Mouse (Mus musculus) bone marrow, adult 2 months (tissue): Measurements from ENCODE around the gene Nfia. TPM values are rescaled to one million over a fixed set of nuclear protein-coding genes. Genes with fewer than 3 reads are reported as not detected.

Experiments used
- H3K27ac ChIP-seq: fragments of 200-500 bp; 2 replicates; pipeline ENCODE4 v1.5.1; 2012; ENCODE audit warnings: low read depth, mild to moderate bottlenecking, control low read depth, inconsistent platforms, low read length; ENCODE audit not compliant: control insufficient read depth, poor library complexity, insufficient read depth
- H3K4me1 ChIP-seq: fragments of 200-500 bp; 2 replicates; pipeline ENCODE4 v1.6.1; 2011; ENCODE audit warnings: low read length; ENCODE audit not compliant: control insufficient read depth, insufficient read depth
- H3K4me3 ChIP-seq: fragments of 200-500 bp; replicated peaks from 2 replicates; pipeline ENCODE3; 2011; ENCODE audit warnings: mild to moderate bottlenecking, low read depth, low read length, control low read depth; ENCODE audit not compliant: control insufficient read depth
- CTCF ChIP-seq: fragments of 200-500 bp; IDR thresholded peaks from 2 replicates; pipeline ENCODE4 v1.5.1; 2011; ENCODE audit warnings: low read length, control low read depth; ENCODE audit not compliant: control insufficient read depth, insufficient read depth
- POLR2A ChIP-seq: fragments of 200-500 bp; IDR thresholded peaks from 2 replicates; pipeline ENCODE4 v1.6.1; 2011; ENCODE audit warnings: low read depth, mild to moderate bottlenecking, control low read depth, low read length, borderline replicate concordance; ENCODE audit not compliant: control insufficient read depth
- WGBS: fragments of 180-500 bp; shearing (Covaris S2); methylation state at CpG from one replicate; pipeline ENCODE4 v1.1.7; 2018; 5-methylcytosine and 5-hydroxymethylcytosine counted together
- polyA plus RNA-seq: library from polyadenylated mRNA; stranded (reverse); fragments of >200 nt; gene quantifications from 2 replicates; pipeline ENCODE4 v1.2.4, GENCODE M21; 2011; ENCODE audit warnings: low replicate concordance; ENCODE audit not compliant: missing spikeins, insufficient read depth, insufficient read length

Gene Nfia
- polyA plus RNA-seq, 1 experiment, result 5.8 TPM

GRCm38 (mm10) chr4:97911755-97912154 lies 139.2 kb downstream of the Nfia start:
- no peak overlapping the region for H3K4me3 ChIP-seq
- peaks cover 6% of the 10 kb centered on the region for H3K4me1 ChIP-seq
- TF ChIP-seq POLR2A (no peak), CTCF (no peak)
- WGBS, result 88% methylated on average over 7 of the region's 7 CpGs
- H3K27ac ChIP-seq, result no peak overlapping the region

GRCm38 (mm10) chr4:97912155-97912554 lies 139.6 kb downstream of the Nfia start:
- 83% methylated on average over 6 of the region's 6 CpGs for WGBS
- H3K27ac ChIP-seq, result no peak overlapping the region
- TF ChIP-seq CTCF (no peak), POLR2A (no peak)
- no peak overlapping the region for H3K4me3 ChIP-seq
- peaks cover 6% of the 10 kb centered on the region for H3K4me1 ChIP-seq

- no peak for TF ChIP-seq CTCF
- no peak for TF ChIP-seq POLR2A
- 98% methylated on average over 11 of the region's 11 CpGs for WGBS
- H3K4me1 ChIP-seq, result peaks cover 6% of the 10 kb centered on the region
- no peak overlapping the region for H3K4me3 ChIP-seq
- H3K27ac ChIP-seq, result no peak overlapping the region
These were observed 140.0 kb downstream of the Nfia start for GRCm38 (mm10) chr4:97912560-97912959.

GRCm38 (mm10) chr4:97914348-97914747 lies 141.8 kb downstream of the Nfia start:
- Histone ChIP-seq H3K27ac (no peak overlapping the region), H3K4me1 (peaks cover 4% of the 10 kb centered on the region), H3K4me3 (no peak overlapping the region)
- TF ChIP-seq POLR2A (no peak), CTCF (no peak)
- 90% methylated on average over 2 of the region's 2 CpGs for WGBS

GRCm38 (mm10) chr4:97914761-97915160 lies 142.2 kb downstream of the Nfia start:
- H3K4me3 ChIP-seq, result no peak overlapping the region
- H3K4me1 ChIP-seq, result peaks cover 4% of the 10 kb centered on the region
- H3K27ac ChIP-seq, result no peak overlapping the region
- no peak for TF ChIP-seq POLR2A
- no peak for TF ChIP-seq CTCF
- WGBS, result 92% methylated on average over 5 of the region's 5 CpGs

GRCm38 (mm10) chr4:97917568-97917967 lies 145.0 kb downstream of the Nfia start:
- WGBS, result 90% methylated on average over 6 of the region's 6 CpGs
- H3K4me1 ChIP-seq, result no peaks in the 10 kb centered on the region; the same call in 1 of the 2 replicates
- no peak overlapping the region for H3K4me3 ChIP-seq
- TF ChIP-seq POLR2A, result no peak
- no peak for TF ChIP-seq CTCF
- H3K27ac ChIP-seq, result no peak overlapping the region

GRCm38 (mm10) chr4:97918675-97919074 lies 146.1 kb downstream of the Nfia start:
- 56% methylated on average over 3 of the region's 3 CpGs for WGBS
- TF ChIP-seq CTCF (no peak), POLR2A (no peak)

GRCm38 (mm10) chr4:97919773-97920172 lies 147.2 kb downstream of the Nfia start:
- 70% methylated on average over 2 of the region's 2 CpGs for WGBS
- H3K27ac ChIP-seq, result no peak overlapping the region

More at GRCm38 (mm10) chr4:97918675-97919074, 146.1 kb downstream of the Nfia start:
- Histone ChIP-seq H3K4me3 (no peak overlapping the region), H3K27ac (no peak overlapping the region), H3K4me1 (no peaks in the 10 kb centered on the region; the same call in 1 of the 2 replicates)

More at GRCm38 (mm10) chr4:97919773-97920172, 147.2 kb downstream of the Nfia start:
- H3K4me3 ChIP-seq, result no peak overlapping the region
- TF ChIP-seq CTCF (no peak), POLR2A (no peak)
- H3K4me1 ChIP-seq, result no peaks in the 10 kb centered on the region; the same call in 1 of the 2 replicates
